Mouse (Mus musculus) B cell, adult 2 months (primary cell): ENCODE measurements around the gene Mfsd11.
A peak's percentile ranks its signal among the peaks of the same experiment; 100 is the strongest.

ENCODE experiments used
- DNase-seq, 2 experiments: peaks; one replicate each; pipeline ENCODE4 v3.0.0; 2022

Mfsd11 gene

DNA sequence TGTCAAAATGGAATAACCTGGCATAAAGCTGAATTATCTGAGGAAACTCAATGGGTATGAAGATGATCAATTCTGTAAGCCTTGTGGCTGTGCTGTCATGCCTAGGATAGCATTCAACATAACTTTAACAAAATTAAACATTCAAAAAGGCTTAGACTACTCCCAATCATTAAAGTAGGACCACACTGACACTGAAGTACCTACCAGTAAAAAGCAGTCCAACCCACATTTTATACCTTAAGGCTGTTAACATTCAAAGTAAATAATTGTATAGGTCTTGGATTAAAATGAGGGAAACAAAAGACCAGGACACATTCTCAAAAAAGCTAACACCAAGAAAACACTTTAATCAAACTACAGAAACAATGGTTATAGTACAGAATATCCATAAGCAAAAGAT is 2.7 kb upstream of the Mfsd11 start:
- DNase-seq: no peak

DNA sequence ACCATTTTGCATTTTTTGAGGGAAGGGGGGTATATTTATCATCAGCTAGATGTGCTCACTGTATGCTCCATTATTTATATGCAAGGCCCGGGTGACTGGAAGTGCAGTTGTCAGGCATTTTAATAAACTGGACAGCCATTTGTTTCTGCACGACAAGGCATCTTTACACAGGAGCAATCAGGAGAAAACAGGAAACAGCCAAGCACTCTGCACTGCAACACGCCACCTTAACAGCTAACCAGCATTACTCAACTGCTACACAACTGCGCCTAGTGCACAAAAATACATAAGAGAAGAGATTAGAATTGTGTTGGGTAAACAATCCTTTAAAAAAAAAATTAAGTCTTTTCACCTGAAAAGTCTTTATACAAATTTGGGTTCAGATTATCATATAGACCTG is 2.2 kb upstream of the Mfsd11 start:
- DNase-seq: no peak

DNA sequence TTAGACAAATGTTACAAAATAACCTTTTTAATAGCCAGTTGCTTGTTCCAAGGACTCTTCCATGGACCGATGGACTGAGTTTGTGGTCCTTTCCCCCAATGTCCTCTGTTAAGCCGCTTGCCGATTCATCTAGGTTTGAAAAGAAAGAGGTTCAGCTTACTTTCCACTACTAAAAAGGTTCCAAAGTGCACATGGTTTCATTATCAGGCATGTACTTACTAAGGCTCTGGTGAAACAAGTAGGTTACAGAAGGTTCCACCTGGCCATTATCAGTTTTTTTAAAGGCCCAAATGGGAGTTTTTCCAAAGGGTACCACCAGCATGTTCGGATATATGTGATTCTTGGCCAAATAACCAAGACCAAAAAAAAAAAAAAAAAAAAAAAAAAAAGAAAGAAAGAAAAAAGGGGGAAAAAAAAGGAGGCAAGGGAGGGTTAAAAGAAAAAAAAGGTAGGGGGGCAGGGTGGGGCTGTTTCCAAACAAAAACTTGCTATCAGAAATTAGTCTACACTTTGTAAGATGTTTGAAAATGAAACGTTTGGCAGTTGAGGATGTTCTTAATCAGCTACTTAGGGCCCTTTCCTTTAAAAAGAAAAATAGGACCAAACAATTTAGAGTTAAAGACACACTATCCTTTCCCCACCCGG is 1.3 kb upstream of the Mfsd11 start:
- no peak for DNase-seq

DNA sequence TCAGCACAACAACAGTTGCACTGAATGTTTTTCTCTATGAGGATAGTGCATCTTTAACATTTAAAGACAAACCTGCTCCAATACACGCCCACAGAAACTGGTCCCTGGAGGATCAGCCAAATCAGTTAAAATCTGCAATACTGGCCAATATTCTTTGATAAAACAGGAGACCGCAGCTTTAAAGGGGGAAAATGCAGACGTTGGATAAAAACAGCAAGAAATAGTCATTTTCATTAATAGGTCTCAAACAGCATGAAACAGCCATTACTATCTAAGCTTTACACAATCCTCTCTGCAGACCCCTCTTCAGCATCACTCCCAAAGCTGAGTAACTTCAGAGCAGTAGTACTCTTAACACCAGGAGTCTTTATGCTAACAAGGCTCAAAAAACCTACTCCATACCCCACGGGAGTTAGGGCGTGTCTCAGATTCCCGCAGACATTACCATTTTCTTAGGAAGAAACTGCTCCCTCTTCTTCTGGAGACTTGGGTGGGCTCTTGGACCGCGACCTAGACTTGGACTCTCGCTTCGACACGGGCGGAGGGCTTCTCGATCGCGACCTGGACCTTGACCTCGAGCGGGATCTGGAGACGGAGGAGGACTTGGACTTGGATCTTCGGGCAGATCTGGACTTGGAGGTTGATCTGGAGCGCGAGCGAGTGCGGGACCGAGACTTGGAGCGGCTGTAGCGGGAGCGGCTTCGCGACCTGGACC is 507 bp upstream of the Mfsd11 start:
- DNase-seq: peak in 1 of 2 experiments; percentile 21

DNA sequence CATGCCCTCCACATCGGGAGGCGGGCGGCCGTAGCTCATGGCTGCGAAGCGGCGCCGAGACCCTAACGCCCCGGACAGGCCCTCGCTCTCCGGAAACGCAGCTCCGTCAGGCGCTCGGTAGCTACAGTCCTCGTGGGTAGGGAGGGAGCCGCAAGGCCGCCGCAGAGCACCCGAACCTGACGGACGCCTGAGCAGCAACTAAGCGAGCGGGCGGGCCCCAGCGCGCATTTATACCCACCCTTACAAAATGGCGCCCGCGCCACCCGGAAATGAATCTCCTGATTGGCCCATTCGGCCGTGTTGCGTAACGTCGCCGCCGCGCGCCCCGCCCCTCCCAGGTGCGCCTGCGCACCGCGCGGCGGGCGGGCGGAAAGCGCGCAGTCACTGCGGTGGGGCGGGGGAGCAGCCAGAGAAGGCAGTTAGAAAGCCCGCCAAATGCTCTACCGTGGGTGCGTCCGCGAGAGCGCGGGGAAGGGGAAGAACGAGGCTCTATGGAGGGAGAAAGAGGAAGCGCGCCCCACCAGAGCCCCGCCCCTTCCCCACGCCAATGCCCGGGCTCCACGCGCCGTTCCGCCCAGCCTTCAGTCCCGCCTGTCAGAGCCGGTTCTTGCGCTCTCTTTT is 761 bp downstream of the Mfsd11 start, which contains the start of gene Srsf2:
Gene Srsf2, minus strand, starts transcription at position 204 of the 621 bp plus-strand sequence.
- peak; percentile 97 to 98 for DNase-seq

DNA sequence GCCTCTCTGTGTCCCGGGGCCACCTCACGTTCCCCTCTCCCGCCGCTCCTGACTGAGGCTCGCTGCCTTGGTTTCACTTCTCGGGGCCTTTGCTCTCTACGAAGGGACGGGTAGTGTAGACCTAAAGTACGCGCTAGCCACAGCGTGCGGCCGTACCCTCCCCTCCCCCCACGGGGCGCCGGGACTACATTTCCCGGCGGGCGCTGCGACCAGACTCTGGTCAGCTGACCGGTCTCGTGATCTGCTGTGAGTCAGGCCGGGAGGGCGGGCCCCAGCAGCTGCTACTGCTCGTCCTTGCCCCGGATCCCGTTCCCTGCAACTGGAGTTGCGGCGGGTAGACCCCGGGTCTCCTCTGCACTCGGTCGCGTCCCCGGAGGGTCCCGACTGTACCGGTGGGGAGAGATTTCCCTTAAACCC is 1.3 kb downstream of the Mfsd11 start:
- DNase-seq: peak; percentile 98 to 99

DNA sequence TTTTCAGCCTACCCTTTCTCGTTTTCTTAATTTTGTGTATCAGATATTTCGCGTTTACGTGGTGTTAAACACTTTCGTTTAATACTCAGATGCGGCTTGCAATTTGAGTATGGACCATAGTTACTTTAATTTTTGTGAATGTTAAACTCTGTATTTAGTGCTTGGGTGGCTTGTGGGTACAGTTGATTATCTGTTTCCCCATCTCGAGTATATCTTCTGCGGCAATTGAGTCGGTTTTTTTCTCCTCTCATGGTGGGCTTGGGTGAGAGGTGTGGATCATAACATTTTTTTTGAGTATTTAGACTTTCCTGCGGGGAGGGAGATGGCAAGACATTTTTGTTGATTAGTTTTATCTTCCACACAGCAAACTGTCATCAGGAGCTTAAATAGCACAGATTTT is 2.0 kb downstream of the Mfsd11 start:
- no peak for DNase-seq

DNA sequence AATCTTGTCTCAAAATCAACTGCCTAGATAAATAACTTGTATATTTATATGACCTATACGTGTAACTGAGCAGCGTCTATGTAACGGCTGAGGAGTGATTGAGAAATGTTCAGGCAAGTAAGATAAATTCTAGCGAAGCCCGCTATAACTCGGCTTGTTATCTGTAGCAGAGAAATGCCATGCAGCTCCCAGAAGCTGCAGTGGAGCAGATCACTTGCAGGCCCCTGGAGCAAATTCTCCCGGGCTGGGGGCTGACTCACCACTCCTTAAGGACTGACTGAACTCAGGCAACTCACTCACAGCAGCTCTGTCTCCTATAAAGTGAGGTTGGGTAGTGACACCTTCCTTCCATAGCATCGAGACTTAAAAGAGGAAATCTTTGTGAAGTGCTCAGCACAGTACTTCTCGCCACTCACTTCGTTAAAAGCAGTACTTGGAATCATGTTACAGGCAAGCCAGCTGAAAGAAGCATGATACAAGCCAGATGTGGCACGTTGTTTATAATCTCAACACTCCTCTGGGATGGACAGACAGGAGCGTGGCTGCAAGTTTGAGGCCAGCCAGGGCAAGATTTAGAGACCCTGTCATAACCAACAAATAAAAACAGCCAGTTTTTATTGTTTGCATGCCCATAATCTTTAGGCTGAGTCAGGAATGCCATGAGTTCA is 5.1 kb downstream of the Mfsd11 start:
- DNase-seq: no peak

DNA sequence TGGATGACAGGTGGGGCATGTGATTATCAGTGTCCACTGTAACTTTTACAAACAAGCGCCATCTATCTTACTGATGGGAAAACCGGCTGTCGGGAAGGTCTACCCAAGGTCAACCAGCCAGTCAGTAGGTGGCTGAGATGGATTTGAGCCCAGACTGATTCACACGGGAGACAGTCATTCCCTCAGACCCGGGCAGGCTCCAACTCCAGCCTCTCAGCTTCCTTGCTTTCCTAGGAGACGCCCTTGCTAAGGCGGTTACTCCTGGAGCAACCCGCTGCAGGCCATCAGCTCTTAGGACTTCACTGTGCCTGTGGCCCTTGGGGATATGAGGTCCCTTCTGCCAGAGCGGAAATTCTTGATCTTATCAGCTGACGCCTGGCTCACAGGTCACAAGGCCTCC is 12.2 kb downstream of the Mfsd11 start:
- no peak for DNase-seq

DNA sequence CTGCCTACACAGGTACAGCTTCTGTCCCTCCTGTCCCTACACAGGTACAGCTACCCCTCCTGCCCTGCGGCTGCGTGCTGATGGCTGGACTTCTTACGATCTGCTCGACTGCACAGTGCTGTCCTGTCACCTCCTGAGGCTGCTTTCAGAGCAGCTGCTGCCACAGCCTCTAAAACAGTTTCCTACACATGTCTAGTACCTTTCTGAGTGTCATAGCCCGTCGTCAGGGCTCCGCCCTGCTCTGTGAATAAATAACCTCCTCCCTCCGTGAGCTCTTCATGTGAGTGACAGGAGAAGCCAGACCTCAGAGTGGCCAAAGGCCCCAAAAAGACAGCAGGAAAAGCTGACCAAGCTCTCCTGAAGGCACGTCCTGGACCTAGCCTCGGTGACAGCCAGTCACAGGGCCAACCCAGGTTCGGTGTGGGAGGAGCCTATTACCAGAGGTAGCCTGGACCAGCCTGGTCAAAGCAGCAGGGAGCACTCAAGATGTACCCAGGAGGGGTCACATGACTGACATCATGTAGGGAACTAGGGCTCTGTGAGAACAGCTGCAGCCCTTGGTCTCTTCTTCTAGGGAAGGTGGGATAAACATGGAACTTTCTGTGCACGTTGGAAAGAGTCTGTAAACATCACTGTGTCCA is 13.8 kb downstream of the Mfsd11 start:
- no peak for DNase-seq

DNA sequence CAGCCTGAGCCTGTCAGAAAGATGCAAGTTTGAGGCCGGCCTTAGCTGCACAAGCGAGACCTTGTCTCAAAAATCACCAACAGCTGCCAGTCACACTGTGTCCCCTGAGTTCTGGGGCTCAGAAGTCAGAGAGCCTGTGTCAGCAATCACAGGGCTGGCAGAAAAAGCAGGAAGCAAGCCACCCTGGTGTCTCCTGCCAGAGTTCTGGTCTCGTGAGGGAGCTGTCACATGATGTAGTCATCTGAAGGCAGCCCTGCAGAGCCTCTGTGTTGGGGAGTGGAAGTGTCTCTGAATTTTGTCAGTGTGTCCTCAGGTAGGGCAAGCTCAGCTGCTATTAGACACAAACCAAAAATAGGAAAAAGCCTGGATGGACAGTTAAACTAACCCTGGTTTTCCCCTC is 15.9 kb downstream of the Mfsd11 start:
- no peak for DNase-seq

DNA sequence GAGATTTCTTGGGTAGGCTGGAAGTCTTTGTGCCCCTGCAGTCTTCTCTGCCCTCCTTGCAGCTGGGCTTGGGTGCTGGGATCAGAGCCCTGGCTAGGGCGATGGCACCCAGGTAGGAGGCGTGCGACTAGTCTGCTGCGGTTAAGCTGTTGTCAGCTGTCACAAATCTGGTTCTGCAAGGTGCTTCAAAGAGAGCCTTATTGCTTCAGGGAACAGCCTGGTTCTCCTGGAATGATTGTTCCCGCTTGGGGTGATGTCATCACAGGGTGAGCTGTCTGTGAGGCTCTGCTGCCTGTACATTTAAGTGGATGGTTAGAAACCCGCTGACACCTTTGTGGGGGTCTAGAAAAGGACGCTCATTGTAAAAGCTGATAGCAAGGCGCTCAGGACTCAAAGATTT is 17.0 kb downstream of the Mfsd11 start:
- DNase-seq: no peak

DNA sequence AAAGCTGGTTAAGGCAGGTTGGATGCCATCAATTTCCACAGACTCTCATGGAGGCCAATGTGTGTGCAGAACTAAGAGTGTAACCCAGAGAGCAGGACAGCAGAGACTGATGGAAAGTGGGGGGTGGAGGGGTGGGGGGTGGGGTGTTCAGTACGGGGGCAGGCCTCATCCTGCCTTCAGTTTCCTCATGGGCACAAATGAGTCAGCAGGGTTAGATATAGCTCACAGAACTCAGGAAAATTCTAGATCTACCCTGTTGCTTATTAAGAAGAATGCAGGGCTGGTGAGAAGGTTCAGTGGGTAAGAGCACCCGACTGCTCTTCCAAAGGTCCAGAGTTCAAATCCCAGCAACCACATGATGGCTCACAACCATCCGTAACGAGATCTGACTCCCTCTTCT is 17.4 kb downstream of the Mfsd11 start:
- DNase-seq: no peak

DNA sequence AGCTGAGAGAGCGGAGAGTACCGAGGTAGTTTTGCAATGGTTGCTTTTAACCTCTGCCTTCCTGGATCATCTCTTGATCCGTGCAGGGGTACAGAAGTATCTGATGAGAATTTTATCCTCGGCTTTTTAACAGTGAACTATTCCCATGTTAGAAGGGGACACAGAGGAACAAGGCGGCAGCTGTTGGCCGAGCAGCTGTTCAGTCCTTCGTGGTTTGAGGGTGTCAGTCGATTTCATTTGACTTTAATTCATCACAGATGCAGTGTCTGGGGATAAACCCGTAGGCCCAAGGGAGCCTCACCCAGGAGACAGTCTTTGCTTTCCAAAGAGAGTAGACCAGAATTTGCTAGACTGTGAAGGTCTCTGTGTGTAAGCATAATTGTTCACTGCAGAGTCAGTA is 19.3 kb downstream of the Mfsd11 start:
- no peak for DNase-seq

DNA sequence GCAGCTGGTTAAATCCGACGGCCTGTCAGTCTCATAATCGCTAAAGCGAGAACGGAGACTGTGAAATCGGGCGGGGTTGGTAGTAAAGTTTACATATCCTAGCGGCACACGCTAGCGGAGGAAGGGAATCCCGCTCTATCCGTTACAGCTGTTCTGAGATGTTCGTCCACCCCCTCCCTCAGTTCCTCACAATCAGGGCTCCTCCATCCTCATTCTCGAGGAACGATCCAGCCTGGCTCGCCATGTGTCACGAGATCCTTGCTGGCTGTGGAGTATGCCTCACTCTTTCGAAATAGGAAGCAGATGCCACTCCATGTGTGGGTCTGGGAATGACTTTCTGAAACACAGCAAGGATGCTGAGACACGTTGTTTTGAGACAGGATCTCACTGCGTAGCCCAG is 21.7 kb downstream of the Mfsd11 start:
- DNase-seq: no peak

DNA sequence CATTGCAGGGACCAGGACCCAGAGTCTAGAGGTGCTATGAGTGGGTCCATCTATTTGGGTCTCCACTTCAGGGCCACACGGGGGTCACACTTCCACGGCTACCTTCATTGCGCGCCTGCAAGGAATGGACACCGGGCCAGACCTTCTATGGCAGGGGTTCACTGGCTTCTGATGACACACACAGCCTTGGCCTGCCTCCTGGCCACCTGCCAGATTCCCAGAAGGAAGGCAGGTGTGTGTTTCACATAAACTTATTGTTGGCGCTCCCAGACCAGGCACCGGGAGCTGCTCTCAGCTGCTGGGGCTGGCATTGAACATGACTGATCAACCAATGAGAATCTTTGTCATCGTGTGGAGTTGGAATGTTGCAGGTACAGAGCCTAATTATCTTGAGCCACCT is 26.2 kb downstream of the Mfsd11 start:
- no peak for DNase-seq

DNA sequence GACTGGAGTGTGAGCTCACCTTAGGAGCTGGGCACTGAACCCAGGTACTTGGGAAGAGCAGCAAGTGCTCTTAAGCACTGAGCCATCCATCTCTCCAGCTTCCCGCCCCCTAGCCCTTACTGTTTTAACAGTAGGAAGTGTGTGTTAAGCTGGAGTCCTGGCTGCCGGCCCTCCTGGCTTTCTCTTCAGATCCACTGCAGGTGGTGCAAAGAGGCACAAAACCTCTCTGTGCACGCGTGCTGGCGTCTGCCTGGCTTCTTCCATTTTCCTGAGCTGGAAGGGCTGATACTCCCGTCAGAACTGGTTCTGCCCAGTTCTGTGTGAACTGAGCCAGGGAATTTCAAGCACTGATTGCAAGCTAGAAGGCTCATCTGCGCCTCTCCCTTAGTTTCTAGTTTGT is 28.6 kb downstream of the Mfsd11 start:
- DNase-seq: no peak

DNA sequence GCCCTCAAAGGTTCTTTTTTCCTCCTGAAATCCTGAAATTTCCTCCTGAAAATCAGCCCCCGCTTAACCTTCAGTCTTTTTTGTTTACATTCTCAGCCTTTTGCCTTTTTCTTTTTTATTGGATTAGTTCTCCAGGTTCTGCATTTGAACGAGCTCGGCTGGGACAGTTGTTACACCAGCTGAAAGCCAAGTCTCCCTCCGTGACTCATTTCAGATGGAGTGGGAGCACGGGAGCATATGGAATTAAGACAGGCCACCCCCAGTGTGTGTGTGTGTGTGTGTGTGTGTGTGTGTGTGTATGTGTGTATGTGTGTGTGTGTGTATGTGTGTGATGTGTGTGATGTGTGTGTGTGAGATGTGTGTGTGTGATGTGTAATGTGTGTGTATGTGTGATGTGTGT is 29.2 kb downstream of the Mfsd11 start:
- DNase-seq: no peak

DNA sequence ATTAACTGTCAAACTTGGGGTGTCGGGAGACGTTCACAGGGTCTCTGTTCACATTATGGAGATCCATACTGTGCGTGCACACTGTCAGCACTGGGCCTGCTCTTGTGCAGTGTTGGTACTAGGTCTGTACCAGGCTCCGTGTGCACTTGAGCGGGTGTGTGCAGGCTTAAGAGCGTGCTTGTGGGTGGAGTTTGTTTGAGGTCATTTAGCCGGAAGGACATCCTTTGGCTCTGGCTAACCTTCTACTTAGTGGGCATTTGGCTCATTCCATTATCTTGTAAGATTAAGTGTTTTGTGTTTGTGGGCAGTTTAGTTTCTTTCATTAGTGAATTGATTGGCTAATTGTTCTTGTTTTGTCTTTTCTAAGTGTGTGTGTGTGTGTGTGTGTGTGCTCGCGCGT is 30.2 kb downstream of the Mfsd11 start:
- no peak for DNase-seq

DNA sequence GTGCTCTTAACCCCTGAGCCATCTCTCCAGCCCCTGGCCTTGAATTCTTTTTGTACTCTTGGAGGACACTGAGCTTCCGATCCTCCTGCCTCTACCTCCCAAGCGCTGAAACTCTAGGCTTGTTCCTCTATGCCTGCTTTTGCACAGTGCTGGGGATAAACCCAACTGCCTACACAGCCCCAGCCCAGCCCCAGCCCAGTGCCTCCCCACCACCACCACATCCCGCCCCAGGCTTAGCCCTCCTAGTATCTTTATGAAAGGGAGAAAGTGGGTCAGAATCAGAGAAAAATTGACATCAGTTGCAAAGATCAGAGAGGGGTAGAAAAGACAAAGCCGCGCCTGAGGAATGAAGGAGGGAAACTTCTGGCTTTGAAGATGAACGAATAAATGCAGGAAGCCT is 31.8 kb downstream of the Mfsd11 start:
- no peak for DNase-seq

DNA sequence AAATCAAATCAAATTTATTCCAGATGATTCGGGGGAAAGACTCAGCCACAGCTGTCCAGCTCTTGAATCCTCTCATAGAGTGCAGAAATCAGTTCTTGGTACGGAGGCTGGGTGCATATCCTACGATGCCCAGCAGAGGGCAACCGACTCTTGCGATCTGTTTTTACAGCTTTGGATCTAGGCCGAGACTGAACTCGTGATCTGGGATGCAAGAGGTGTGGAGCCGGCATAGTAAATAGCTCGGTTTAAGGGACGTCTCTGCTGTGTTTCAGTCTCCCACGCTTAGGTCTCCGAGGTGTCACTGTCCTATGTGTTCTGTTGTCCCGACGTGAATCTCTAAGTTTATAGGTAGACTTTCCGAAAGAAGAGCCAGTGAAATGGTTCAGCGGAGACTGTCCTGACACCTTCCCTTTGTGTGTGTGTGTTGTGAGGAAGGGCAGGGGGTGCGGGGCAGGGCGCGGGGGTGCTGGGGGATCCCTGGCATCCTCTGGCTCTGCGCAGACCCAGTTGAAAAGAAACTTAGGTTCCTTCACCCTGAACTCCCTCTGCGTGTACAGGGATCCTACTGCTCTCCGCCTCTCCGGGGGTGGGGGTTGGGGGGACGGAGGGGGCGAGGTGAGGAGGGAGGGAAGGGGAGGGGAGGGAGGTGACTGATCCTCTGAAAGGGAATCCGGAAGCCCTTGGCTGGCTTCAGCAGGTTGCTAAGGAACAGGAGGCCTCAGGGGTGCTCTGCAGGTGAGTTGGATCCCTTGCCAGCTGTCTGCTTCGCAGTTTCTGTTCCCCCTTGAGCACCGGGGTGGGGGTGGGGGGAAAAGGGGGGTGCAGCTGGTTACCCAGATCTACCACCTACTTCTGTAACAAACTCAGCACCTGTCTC is 33.3 kb downstream of the Mfsd11 start:
- DNase-seq: peak; percentile 76 to 77

DNA sequence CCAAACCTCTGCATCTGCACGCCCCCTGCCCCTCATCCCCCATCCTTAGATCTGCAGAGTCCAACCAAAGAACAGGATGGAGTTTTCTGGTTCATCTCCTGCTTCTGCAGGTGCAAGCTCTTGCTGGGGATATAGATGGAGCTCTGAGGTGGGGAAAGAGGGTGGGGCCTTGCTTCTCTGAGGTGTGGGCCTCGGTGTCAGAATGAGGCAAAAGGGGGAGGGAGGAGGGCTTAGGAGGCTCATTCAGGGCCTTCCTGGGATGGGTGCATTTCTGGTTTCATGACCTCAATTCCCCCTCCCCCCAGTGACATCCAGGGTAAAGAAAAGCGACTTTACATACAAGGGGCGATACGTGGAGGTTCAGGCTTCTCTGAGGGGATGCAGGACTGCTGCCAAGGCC is 34.9 kb downstream of the Mfsd11 start:
- DNase-seq: no peak
